Mouse (Mus musculus): ENCODE data around the gene Icos. TPM values are rescaled to one million over a fixed set of nuclear protein-coding genes. Genes with fewer than 3 reads are reported as not detected.

The Icos gene
- polyA plus RNA-seq, 1 experiment from 2014 or later = not detected

DNA sequence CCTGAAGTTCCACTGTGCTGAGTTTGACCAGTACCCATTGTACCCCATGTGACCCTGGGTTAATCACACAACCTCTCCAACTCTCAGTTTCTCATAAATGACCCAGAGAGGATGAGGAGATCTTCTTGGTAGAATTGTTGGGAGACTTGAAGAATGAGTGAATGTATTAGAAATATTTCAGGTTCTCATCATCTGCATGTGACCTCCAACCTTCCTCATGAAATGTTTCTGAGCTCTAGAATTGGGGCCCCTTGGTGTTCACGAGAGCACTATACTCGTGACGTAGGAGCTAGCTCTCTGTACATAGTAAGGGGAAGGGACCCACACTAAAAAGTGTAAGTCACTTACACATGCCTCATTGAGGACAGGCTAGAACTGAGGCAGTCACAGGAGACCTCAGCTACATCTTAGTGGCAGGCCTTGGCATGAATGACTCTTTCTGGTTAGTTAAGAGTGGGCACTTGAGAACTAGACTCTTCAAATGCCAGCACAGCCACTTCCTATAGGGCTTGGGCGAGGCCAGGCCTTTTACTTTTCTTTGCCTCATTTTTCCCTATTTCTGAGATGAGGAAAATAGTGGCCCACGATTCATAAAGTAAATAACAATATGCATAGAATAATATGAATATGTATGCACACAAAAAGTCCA lies 2.0 kb upstream of the Icos start:
- H3K9me3 ChIP-seq (ENCODE audit: control insufficient read depth, low read length) = no peaks in the 10 kb centered on the region
- no peak overlapping the region for H3K4me2 ChIP-seq (ENCODE audit: low read length)
- no peak overlapping the region for H3K27ac ChIP-seq (replicated peaks; ENCODE audit: low read depth, low read length)
- no peak overlapping the region for H3K4me3 ChIP-seq (replicated peaks; ENCODE audit: low read depth, low read length)
- DNase-seq (no peak), ATAC-seq (ENCODE audit: low FRiP score, low TSS enrichment) (no peak)
- 92% methylated on average over 5 of the region's 5 CpGs for WGBS
- H3K27me3 ChIP-seq (ENCODE audit: control insufficient read depth, insufficient read depth, low read length) = no peaks in the 10 kb centered on the region
- H3K4me1 ChIP-seq (ENCODE audit: control insufficient read depth, insufficient read depth, low read length) = no peaks in the 10 kb centered on the region
- no peaks in the 10 kb centered on the region for H3K36me3 ChIP-seq (ENCODE audit: control insufficient read depth, insufficient read depth, low read length)
- no peak overlapping the region for H3K9ac ChIP-seq (replicated peaks; ENCODE audit: low read length)

DNA sequence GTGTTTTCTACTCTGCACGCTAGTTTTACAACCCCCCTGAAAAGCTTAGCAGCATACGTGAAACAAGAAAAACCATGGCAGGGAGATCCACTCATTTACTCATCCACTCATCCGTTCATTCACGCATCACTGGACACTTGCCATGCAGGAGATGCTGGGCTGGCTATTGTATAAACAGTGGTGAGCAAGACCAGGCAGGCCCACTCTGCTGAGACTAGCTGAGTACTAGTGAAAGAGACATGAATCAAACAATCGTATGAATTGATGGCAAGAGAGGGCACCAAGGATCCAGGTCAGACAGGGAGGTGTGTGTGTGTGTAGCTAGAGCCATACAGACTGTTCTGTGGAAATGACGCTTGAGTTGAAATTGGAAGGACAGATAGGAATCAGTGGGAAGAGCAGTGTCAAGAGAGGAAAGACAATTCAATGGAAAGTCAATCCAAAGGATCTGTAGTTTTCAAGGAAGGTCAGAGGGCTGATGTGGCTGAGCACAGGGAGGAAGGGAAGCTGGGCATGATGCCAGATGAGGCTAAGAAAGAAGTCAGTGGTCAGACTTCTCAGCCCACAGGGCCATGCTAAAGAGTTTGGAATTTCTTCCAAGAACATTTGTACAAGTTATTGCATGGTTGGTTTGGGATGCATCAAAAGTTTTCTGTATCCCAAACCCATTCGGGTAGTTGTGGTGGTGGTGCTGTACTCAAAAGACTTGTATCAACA lies 1.6 kb downstream of the Icos start:
- no peak for DNase-seq
- no peak overlapping the region for H3K27ac ChIP-seq (replicated peaks; ENCODE audit: low read depth, low read length)
- no peak for ATAC-seq (ENCODE audit: low FRiP score, low TSS enrichment)
- no peak overlapping the region for H3K4me3 ChIP-seq (replicated peaks; ENCODE audit: low read depth, low read length)
- no peak overlapping the region for H3K9ac ChIP-seq (replicated peaks; ENCODE audit: low read length)
- WGBS = 53% methylated on average over 7 of the region's 7 CpGs
- H3K9me3 ChIP-seq (ENCODE audit: control insufficient read depth, low read length) = no peaks in the 10 kb centered on the region
- no peaks in the 10 kb centered on the region for H3K36me3 ChIP-seq (ENCODE audit: control insufficient read depth, insufficient read depth, low read length)
- H3K4me2 ChIP-seq (ENCODE audit: low read length) = no peak overlapping the region
- no peaks in the 10 kb centered on the region for H3K27me3 ChIP-seq (ENCODE audit: control insufficient read depth, insufficient read depth, low read length)
- H3K4me1 ChIP-seq (ENCODE audit: control insufficient read depth, insufficient read depth, low read length) = no peaks in the 10 kb centered on the region

DNA sequence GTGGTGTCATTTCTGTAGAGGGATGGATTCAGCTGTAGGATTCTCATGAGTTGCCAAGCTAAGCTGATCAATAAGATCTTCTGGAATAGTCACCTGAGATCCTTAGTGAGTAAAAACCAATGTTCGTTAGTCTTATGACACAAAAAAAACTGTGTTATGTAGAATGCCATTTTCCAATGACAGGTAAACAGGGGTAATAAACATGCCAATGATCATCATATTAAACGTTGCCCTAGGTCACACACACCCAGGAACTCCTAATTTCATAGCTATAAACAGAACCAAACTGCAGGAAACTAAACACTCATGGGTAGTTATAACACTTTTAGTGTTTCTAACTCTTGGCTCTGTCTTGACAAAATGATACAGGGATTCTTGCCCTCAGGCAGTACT lies 2.1 kb downstream of the Icos start:
- 85% methylated on average over 2 of the region's 2 CpGs for WGBS
- Histone ChIP-seq H3K4me2 (ENCODE audit: low read length) (no peak overlapping the region), H3K27me3 (ENCODE audit: control insufficient read depth, insufficient read depth, low read length) (no peaks in the 10 kb centered on the region), H3K27ac (replicated peaks; ENCODE audit: low read depth, low read length) (no peak overlapping the region), H3K4me3 (replicated peaks; ENCODE audit: low read depth, low read length) (no peak overlapping the region), H3K9me3 (ENCODE audit: control insufficient read depth, low read length) (no peaks in the 10 kb centered on the region), H3K36me3 (ENCODE audit: control insufficient read depth, insufficient read depth, low read length) (no peaks in the 10 kb centered on the region), H3K9ac (replicated peaks; ENCODE audit: low read length) (no peak overlapping the region), H3K4me1 (ENCODE audit: control insufficient read depth, insufficient read depth, low read length) (no peaks in the 10 kb centered on the region)
- DNase-seq (no peak), ATAC-seq (ENCODE audit: low FRiP score, low TSS enrichment) (no peak)

DNA sequence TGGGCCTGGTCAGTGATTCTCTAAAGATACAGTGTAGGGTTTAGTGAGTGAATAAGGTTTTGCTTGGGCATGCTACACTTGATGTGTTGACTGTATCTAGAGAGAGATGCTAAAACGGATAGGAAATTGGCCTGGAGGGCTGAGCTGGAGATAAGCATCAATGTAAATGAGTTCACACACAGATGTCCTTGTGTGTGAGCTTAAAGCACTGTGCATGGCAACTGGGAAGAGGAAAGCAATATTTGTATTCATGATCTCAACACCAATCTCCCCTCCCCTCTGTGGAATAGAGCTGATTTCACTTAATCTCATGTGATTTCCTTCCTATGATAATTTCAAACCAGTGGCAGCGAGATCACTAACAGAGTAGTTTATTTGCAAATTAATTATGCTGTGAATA lies 7.3 kb downstream of the Icos start:
- DNase-seq (no peak), ATAC-seq (ENCODE audit: low FRiP score, low TSS enrichment) (no peak)
- H3K9ac ChIP-seq (replicated peaks; ENCODE audit: low read length) = no peak overlapping the region
- no peaks in the 10 kb centered on the region for H3K27me3 ChIP-seq (ENCODE audit: control insufficient read depth, insufficient read depth, low read length)
- no peak overlapping the region for H3K27ac ChIP-seq (replicated peaks; ENCODE audit: low read depth, low read length)
- no peaks in the 10 kb centered on the region for H3K4me1 ChIP-seq (ENCODE audit: control insufficient read depth, insufficient read depth, low read length)
- H3K9me3 ChIP-seq (ENCODE audit: control insufficient read depth, low read length) = no peaks in the 10 kb centered on the region
- no peaks in the 10 kb centered on the region for H3K36me3 ChIP-seq (ENCODE audit: control insufficient read depth, insufficient read depth, low read length)
- no peak overlapping the region for H3K4me3 ChIP-seq (replicated peaks; ENCODE audit: low read depth, low read length)
- no peak overlapping the region for H3K4me2 ChIP-seq (ENCODE audit: low read length)
- 43% methylated on average over 2 of the region's 2 CpGs for WGBS

DNA sequence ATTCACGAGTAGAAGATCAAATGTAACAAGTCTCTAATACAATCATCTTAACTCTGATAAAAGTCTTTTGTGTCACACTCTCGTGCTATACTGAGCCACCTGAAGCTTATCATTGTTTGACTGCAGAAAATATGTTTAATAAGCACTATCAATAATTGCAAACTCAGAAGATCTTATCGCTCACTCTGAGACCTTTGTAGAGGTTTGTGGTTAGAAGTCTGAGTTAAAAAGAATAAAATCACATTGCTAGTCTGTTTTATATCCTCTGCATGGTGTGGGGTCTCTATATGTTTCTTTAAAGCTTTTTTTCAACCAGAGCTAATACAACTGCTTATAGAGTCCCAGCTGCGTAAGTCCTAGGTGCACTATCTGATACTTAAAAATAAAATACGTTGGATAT lies 8.4 kb downstream of the Icos start:
- Histone ChIP-seq H3K27ac (replicated peaks; ENCODE audit: low read depth, low read length) (no peak overlapping the region), H3K36me3 (ENCODE audit: control insufficient read depth, insufficient read depth, low read length) (no peaks in the 10 kb centered on the region), H3K4me1 (ENCODE audit: control insufficient read depth, insufficient read depth, low read length) (no peaks in the 10 kb centered on the region), H3K4me2 (ENCODE audit: low read length) (no peak overlapping the region), H3K9ac (replicated peaks; ENCODE audit: low read length) (no peak overlapping the region), H3K27me3 (ENCODE audit: control insufficient read depth, insufficient read depth, low read length) (no peaks in the 10 kb centered on the region), H3K9me3 (ENCODE audit: control insufficient read depth, low read length) (no peaks in the 10 kb centered on the region), H3K4me3 (replicated peaks; ENCODE audit: low read depth, low read length) (no peak overlapping the region)
- DNase-seq (no peak), ATAC-seq (ENCODE audit: low FRiP score, low TSS enrichment) (no peak)
- 82% methylated on average over 5 of the region's 5 CpGs for WGBS

DNA sequence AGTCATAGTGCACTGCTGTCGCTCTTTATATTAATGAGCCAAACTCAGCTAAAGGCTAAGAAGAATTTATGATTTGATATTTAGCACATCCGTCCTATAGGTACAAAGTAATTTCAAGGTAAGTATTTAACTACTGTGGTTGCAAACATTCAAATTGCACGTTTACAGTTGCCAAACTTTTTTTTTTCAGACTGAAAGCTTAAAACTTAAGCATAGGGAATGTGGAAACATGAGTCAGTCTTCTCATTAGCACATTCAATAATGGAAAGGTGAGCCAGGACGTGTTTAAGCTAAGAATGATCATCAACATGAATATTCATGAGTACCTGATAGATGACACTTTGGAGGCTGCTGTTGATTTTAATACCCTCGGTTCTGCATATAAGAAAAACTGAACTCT lies 11.4 kb downstream of the Icos start:
- no peak for ATAC-seq (ENCODE audit: low FRiP score, low TSS enrichment)
- Histone ChIP-seq H3K9ac (replicated peaks; ENCODE audit: low read length) (no peak overlapping the region), H3K27me3 (ENCODE audit: control insufficient read depth, insufficient read depth, low read length) (no peaks in the 10 kb centered on the region), H3K4me1 (ENCODE audit: control insufficient read depth, insufficient read depth, low read length) (no peaks in the 10 kb centered on the region), H3K4me3 (replicated peaks; ENCODE audit: low read depth, low read length) (no peak overlapping the region), H3K4me2 (ENCODE audit: low read length) (no peak overlapping the region), H3K27ac (replicated peaks; ENCODE audit: low read depth, low read length) (no peak overlapping the region), H3K36me3 (ENCODE audit: control insufficient read depth, insufficient read depth, low read length) (no peaks in the 10 kb centered on the region), H3K9me3 (ENCODE audit: control insufficient read depth, low read length) (no peaks in the 10 kb centered on the region)
- WGBS = 81% methylated on average over 5 of the region's 5 CpGs
- DNase-seq = no peak

DNA sequence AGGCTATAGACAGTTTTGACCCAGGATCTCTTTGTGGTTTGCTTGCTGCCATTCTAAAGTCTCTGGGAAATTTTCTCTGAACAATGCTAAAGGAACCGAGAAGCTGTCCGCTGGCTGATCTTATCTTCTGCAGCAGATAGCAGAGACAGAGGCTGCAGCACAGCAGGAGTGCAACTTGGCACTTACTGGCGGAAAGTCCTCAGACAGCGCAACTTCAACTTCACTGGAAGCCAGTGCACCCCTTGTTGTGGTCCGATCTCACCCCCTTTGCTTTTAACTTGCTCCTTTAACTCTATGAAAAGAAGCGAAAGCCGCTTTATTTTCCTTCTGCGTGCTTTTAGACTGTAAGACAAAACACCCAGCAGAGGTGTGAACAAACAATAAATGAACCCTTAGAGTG lies 12.6 kb downstream of the Icos start:
- no peaks in the 10 kb centered on the region for H3K36me3 ChIP-seq (ENCODE audit: control insufficient read depth, insufficient read depth, low read length)
- no peaks in the 10 kb centered on the region for H3K9me3 ChIP-seq (ENCODE audit: control insufficient read depth, low read length)
- H3K27ac ChIP-seq (replicated peaks; ENCODE audit: low read depth, low read length) = no peak overlapping the region
- H3K9ac ChIP-seq (replicated peaks; ENCODE audit: low read length) = no peak overlapping the region
- DNase-seq (no peak), ATAC-seq (ENCODE audit: low FRiP score, low TSS enrichment) (no peak)
- H3K4me1 ChIP-seq (ENCODE audit: control insufficient read depth, insufficient read depth, low read length) = no peaks in the 10 kb centered on the region
- no peaks in the 10 kb centered on the region for H3K27me3 ChIP-seq (ENCODE audit: control insufficient read depth, insufficient read depth, low read length)
- no peak overlapping the region for H3K4me3 ChIP-seq (replicated peaks; ENCODE audit: low read depth, low read length)
- WGBS = 69% methylated on average over 8 of the region's 8 CpGs
- no peak overlapping the region for H3K4me2 ChIP-seq (ENCODE audit: low read length)

DNA sequence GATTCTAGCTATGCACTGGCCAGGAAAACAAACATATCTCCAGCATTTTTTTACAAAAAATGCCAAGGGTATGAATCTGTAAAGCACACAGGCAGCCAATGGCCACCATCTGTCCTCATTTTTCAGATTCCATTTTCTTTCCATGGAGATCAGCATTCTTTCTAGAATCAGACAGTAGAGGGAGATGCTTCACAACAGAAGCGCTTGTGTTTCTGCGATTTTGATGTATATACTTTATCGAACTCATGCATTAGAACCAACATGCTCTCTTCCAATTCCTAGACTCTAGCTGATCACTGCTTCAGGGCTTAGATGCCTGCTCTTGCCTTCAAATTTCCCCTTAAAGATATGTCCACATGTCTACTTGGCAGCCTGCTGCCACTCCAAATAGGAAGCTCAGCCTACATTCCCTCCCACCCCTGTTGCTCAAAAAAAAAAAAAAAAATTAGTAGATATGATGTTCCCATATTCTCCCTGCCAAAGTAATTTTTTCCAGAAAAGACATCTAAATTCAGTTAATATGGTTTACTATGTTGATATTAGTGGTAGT lies 20.4 kb downstream of the Icos start:
- no peak overlapping the region for H3K4me2 ChIP-seq (ENCODE audit: low read length)
- no peaks in the 10 kb centered on the region for H3K36me3 ChIP-seq (ENCODE audit: control insufficient read depth, insufficient read depth, low read length)
- H3K4me1 ChIP-seq (ENCODE audit: control insufficient read depth, insufficient read depth, low read length) = no peaks in the 10 kb centered on the region
- no peak overlapping the region for H3K4me3 ChIP-seq (replicated peaks; ENCODE audit: low read depth, low read length)
- H3K9ac ChIP-seq (replicated peaks; ENCODE audit: low read length) = no peak overlapping the region
- DNase-seq (peak; percentile 23), ATAC-seq (ENCODE audit: low FRiP score, low TSS enrichment) (no peak)
- no peak overlapping the region for H3K27ac ChIP-seq (replicated peaks; ENCODE audit: low read depth, low read length)
- H3K9me3 ChIP-seq (ENCODE audit: control insufficient read depth, low read length) = no peaks in the 10 kb centered on the region
- H3K27me3 ChIP-seq (ENCODE audit: control insufficient read depth, insufficient read depth, low read length) = no peaks in the 10 kb centered on the region
- 80% methylated on average over 3 of the region's 3 CpGs for WGBS

DNA sequence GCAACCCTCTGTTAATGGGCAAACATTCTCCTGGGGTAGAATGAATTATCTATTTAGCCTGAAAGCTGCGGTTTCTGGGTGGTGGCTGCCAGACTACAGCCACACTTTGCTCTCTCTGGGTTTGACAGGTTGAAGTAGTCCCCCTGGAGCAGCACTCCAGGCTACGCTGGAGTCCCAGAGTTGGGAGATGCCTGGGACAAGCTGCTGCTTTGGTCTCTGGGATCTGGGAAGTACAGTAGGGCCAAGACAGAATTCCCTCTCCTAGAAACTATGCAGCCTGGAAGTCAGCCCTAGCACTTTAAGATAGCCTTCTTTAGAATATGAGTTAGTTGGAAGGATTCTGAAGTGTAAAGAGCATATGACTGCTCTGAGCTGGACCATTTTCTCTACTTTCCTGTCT lies 21.0 kb downstream of the Icos start:
- 54% methylated on average over 2 of the region's 2 CpGs for WGBS
- H3K27ac ChIP-seq (replicated peaks; ENCODE audit: low read depth, low read length) = no peak overlapping the region
- no peak for ATAC-seq (ENCODE audit: low FRiP score, low TSS enrichment)

More for the DNA sequence above, 21.0 kb downstream of the Icos start:
- no peak overlapping the region for H3K9ac ChIP-seq (replicated peaks; ENCODE audit: low read length)
- no peaks in the 10 kb centered on the region for H3K4me1 ChIP-seq (ENCODE audit: control insufficient read depth, insufficient read depth, low read length)
- H3K4me2 ChIP-seq (ENCODE audit: low read length) = no peak overlapping the region
- no peak overlapping the region for H3K4me3 ChIP-seq (replicated peaks; ENCODE audit: low read depth, low read length)
- no peaks in the 10 kb centered on the region for H3K9me3 ChIP-seq (ENCODE audit: control insufficient read depth, low read length)
- DNase-seq = no peak
- H3K27me3 ChIP-seq (ENCODE audit: control insufficient read depth, insufficient read depth, low read length) = no peaks in the 10 kb centered on the region
- H3K36me3 ChIP-seq (ENCODE audit: control insufficient read depth, insufficient read depth, low read length) = no peaks in the 10 kb centered on the region
